Mouse (Mus musculus) testis, adult 2 months (tissue): ENCODE measurements around the gene Atf6.

Experiments used
- CTCF ChIP-seq: fragments of 200-500 bp; IDR thresholded peaks from 2 replicates; pipeline ENCODE4 v1.5.1; 2012; ENCODE audit warnings: low read depth, mild to moderate bottlenecking, inconsistent platforms, low read length, moderate library complexity; ENCODE audit not compliant: control insufficient read depth, insufficient read depth, insufficient replicate concordance
- POLR2A ChIP-seq: fragments of 200-500 bp; IDR thresholded peaks from 2 replicates; pipeline ENCODE4 v1.6.1; 2012; ENCODE audit warnings: low read depth, mild to moderate bottlenecking, inconsistent platforms, low read length, moderate library complexity; ENCODE audit not compliant: control insufficient read depth

DNA sequence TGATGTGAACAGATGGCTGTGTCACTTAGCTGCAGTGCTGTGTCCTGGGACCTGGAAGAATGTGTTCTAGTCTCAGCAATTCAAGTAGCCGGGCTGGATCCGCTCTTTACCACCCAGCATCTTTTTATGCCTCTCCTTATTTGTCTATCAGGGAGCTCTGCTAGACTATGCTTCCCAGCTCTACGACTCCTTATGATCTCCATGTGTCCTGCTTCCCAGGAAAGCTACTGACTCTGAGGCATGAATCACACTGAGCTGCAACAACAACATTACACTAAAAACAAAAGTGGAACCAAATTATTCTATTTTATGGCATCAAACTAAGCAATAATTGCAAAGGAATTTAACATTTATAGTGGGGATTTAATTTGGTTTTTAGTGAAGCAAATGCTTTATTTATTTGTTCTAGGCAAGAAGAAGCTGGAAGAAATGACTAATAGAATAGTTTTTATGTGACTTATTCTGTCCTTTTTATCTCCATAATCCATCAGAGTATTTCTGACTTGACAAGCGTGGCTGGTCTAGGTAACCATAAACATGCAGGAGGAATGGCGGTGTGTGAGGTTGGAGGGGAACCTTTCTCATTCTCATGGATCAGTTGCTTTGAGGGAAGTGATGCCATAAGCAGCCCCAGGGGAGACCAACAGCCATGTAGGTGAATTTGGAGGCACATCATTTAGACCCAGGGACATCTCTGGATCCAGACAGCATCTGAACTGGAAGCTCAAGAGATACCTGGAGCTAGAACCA is 125.9 kb downstream of the Atf6 start:
- no peak for TF ChIP-seq CTCF
- no peak for TF ChIP-seq POLR2A
